Mouse (Mus musculus): ENCODE data around the gene 2200002D01Rik.

DNA sequence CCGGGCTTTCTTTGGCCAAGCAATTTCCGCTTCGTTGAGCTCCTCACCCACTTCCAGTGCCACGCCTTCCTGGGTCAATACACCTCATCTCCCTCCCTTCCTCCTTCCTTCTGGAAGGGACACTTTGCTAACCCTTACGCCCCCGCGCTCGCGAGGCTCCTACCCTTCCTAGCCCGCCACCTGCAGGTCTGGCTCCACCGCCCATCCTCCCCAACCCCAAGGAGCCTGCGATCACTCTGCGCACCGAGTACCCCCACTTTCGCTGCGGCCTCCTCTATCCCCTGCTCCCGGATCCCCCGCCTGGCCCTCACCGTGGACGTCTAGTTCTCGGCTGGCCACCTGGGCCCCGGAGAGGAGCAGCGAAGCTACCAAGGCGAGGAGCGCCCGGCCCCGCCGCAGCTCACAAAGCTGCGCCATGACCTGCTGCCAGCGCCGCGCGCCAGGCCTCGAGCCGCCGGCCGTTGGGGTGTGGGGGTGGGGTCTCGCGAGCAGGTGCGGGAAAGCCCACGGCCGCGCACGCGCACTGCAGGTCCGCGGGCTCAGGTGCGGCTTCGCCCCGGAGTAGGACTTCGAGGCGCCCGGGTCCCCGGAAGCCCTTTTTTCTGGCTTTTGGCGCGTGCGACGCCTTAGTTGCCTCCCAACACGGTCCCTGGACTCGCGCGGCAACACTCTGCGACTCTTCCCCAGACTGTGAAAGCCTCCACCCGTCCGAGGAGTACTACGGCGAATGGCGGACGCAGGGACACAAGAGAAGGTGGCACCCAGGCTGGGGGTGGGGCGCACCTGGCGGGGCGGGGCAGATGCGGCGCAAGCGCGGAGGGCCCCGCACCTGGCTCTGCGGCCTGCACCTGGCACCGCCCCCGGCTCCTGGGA, 33.2 kb upstream of the 2200002D01Rik start, which contains the start of gene Spint2:
- TF ChIP-seq CTCF (IDR thresholded peaks at IDR 0.05; ENCODE audit: control insufficient read depth, insufficient read depth, insufficient read length) (no peak), USF1 (IDR thresholded peaks at IDR 0.05; ENCODE audit: low read depth) (no peak), MYOD1 (IDR thresholded peaks at IDR 0.05; ENCODE audit: control insufficient read depth, insufficient read length, low read depth) (no peak), MAX (IDR thresholded peaks at IDR 0.05) (no peak), CEBPB (IDR thresholded peaks at IDR 0.05; ENCODE audit: low read depth) (no peak), MYOG (IDR thresholded peaks at IDR 0.05; ENCODE audit: control insufficient read depth, extremely low read depth, insufficient read length) (no peak), FOSL1 (IDR thresholded peaks at IDR 0.05; ENCODE audit: insufficient read depth, low read length, poor library complexity, severe bottlenecking) (no peak)
